Mouse (Mus musculus) spleen, adult 2 months (tissue): ENCODE results near the gene Olfr514.

Experiments used
- CTCF ChIP-seq: fragments of 200-500 bp; IDR thresholded peaks from 2 replicates; pipeline ENCODE4 v1.5.1; 2011; ENCODE audit warnings: mild to moderate bottlenecking, inconsistent platforms; ENCODE audit not compliant: insufficient read depth, insufficient read length, insufficient replicate concordance; ENCODE audit errors: extremely low read depth
- POLR2A ChIP-seq: fragments of 200-500 bp; IDR thresholded peaks from 2 replicates; pipeline ENCODE4 v1.6.1; 2011; ENCODE audit warnings: low read depth, low read length, inconsistent platforms

DNA sequence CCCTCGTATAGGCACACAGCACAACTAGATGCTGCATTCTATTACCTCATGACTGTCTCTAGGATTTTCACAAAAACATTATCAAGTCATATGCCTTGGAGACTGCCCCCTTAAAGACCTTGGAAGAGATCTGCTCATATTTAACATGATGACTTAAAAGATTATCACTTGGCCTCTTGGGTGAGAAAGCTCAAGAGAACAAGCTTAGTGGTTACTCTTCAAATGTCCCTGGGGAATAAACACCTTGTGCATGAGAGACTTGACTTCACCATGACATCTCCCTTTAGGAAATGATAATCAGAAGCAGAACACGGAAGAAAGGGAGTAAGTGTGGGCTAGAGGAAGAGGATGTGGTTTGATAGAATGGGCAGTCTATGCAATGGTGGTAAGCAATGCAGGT, 46.5 kb upstream of the Olfr514 start, which contains the start of gene Olfr517:
- TF ChIP-seq POLR2A (no peak), CTCF (no peak)
